Mouse (Mus musculus): ENCODE data around the gene Lyrm9. TPM values are rescaled to one million over a fixed set of nuclear protein-coding genes. Genes with fewer than 3 reads are reported as not detected.

Gene Lyrm9
- polyA plus RNA-seq, 1 experiment from 2014 or later = 18.6 TPM

- DNase-seq (ENCODE audit: low spot score) (no peak), ATAC-seq (replicated peaks; ENCODE audit: low FRiP score) (no peak)
- H3K27me3 ChIP-seq (ENCODE audit: control insufficient read depth, insufficient read depth, low read length) = no peaks in the 10 kb centered on the region
- H3K4me1 ChIP-seq (replicated peaks; ENCODE audit: control insufficient read depth, insufficient read depth, low read length) = peaks cover 1% of the 10 kb centered on the region; the same call in 1 of the 2 replicates
- H3K9me3 ChIP-seq (ENCODE audit: control insufficient read depth, low read length) = no peaks in the 10 kb centered on the region
- WGBS = 92% methylated on average over 3 of the region's 3 CpGs
- H3K4me3 ChIP-seq (ENCODE audit: low read depth, low read length) = no peak overlapping the region
- no peak overlapping the region for H3K4me2 ChIP-seq (ENCODE audit: low read depth, low read length, severe bottlenecking)
- H3K36me3 ChIP-seq (ENCODE audit: control insufficient read depth, insufficient read depth, low read length) = no peaks in the 10 kb centered on the region
- H3K9ac ChIP-seq (ENCODE audit: low read length) = no peak overlapping the region
- H3K27ac ChIP-seq (ENCODE audit: low read depth, low read length) = no peak overlapping the region
Measured at GRCm38 (mm10) chr11:78849859-78850258, 23.5 kb downstream of the Lyrm9 start.

- Histone ChIP-seq H3K4me1 (replicated peaks; ENCODE audit: control insufficient read depth, insufficient read depth, low read length) (peaks cover 1% of the 10 kb centered on the region; the same call in 1 of the 2 replicates), H3K9me3 (ENCODE audit: control insufficient read depth, low read length) (no peaks in the 10 kb centered on the region), H3K4me2 (ENCODE audit: low read depth, low read length, severe bottlenecking) (no peak overlapping the region), H3K36me3 (ENCODE audit: control insufficient read depth, insufficient read depth, low read length) (no peaks in the 10 kb centered on the region), H3K27ac (ENCODE audit: low read depth, low read length) (no peak overlapping the region), H3K4me3 (ENCODE audit: low read depth, low read length) (no peak overlapping the region), H3K9ac (ENCODE audit: low read length) (no peak overlapping the region), H3K27me3 (ENCODE audit: control insufficient read depth, insufficient read depth, low read length) (no peaks in the 10 kb centered on the region)
- WGBS = 28% methylated on average over 9 of the region's 9 CpGs
- no peak for ATAC-seq (replicated peaks; ENCODE audit: low FRiP score)
- no peak for DNase-seq (ENCODE audit: low spot score)
Measured at GRCm38 (mm10) chr11:78851216-78851870, 25.0 kb downstream of the Lyrm9 start.

- Histone ChIP-seq H3K36me3 (ENCODE audit: control insufficient read depth, insufficient read depth, low read length) (no peaks in the 10 kb centered on the region), H3K4me2 (ENCODE audit: low read depth, low read length, severe bottlenecking) (no peak overlapping the region), H3K9me3 (ENCODE audit: control insufficient read depth, low read length) (no peaks in the 10 kb centered on the region), H3K9ac (ENCODE audit: low read length) (no peak overlapping the region), H3K4me3 (ENCODE audit: low read depth, low read length) (no peak overlapping the region), H3K4me1 (replicated peaks; ENCODE audit: control insufficient read depth, insufficient read depth, low read length) (peaks cover 1% of the 10 kb centered on the region; the same call in 1 of the 2 replicates), H3K27me3 (ENCODE audit: control insufficient read depth, insufficient read depth, low read length) (no peaks in the 10 kb centered on the region), H3K27ac (ENCODE audit: low read depth, low read length) (no peak overlapping the region)
- ATAC-seq (replicated peaks; ENCODE audit: low FRiP score) (no peak), DNase-seq (ENCODE audit: low spot score) (no peak)
- WGBS = 56% methylated on average over 6 of the region's 6 CpGs
Measured at GRCm38 (mm10) chr11:78851871-78852265, 25.5 kb downstream of the Lyrm9 start.

GRCm38 (mm10) chr11:78852529-78852928, 26.1 kb downstream of the Lyrm9 start:
- no peak for DNase-seq (ENCODE audit: low spot score)
- H3K9me3 ChIP-seq (ENCODE audit: control insufficient read depth, low read length) = no peaks in the 10 kb centered on the region
- 89% methylated on average over 11 of the region's 11 CpGs for whole genome bisulfite sequencing
- H3K4me3 ChIP-seq (ENCODE audit: low read depth, low read length) = no peak overlapping the region
- no peak overlapping the region for H3K27ac ChIP-seq (ENCODE audit: low read depth, low read length)
- H3K4me2 ChIP-seq (ENCODE audit: low read depth, low read length, severe bottlenecking) = no peak overlapping the region
- no peaks in the 10 kb centered on the region for H3K36me3 ChIP-seq (ENCODE audit: control insufficient read depth, insufficient read depth, low read length)
- no peak overlapping the region for H3K9ac ChIP-seq (ENCODE audit: low read length)
- H3K27me3 ChIP-seq (ENCODE audit: control insufficient read depth, insufficient read depth, low read length) = no peaks in the 10 kb centered on the region
- no peak for ATAC-seq (replicated peaks; ENCODE audit: low FRiP score)
- H3K4me1 ChIP-seq (replicated peaks; ENCODE audit: control insufficient read depth, insufficient read depth, low read length) = peaks cover 1% of the 10 kb centered on the region; the same call in 1 of the 2 replicates

- peak; percentile 90 for DNase-seq (ENCODE audit: low spot score)
- no peaks in the 10 kb centered on the region for H3K36me3 ChIP-seq (ENCODE audit: control insufficient read depth, insufficient read depth, low read length)
- H3K4me3 ChIP-seq (ENCODE audit: low read depth, low read length) = no peak overlapping the region
- H3K4me1 ChIP-seq (replicated peaks; ENCODE audit: control insufficient read depth, insufficient read depth, low read length) = no peaks in the 10 kb centered on the region; the same call in 1 of the 2 replicates
- H3K27me3 ChIP-seq (ENCODE audit: control insufficient read depth, insufficient read depth, low read length) = no peaks in the 10 kb centered on the region
- 10% methylated on average over 7 of the region's 7 CpGs for WGBS
- ATAC-seq (replicated peaks; ENCODE audit: low FRiP score) = 0 out of 2 replicates have a peak, but pooled peaks have one; percentile 33
- no peak overlapping the region for H3K27ac ChIP-seq (ENCODE audit: low read depth, low read length)
- no peak overlapping the region for H3K9ac ChIP-seq (ENCODE audit: low read length)
- no peak overlapping the region for H3K4me2 ChIP-seq (ENCODE audit: low read depth, low read length, severe bottlenecking)
- no peaks in the 10 kb centered on the region for H3K9me3 ChIP-seq (ENCODE audit: control insufficient read depth, low read length)
Measured at GRCm38 (mm10) chr11:78856310-78856709, 29.9 kb downstream of the Lyrm9 start.

- 5% methylated on average over 3 of the region's 3 CpGs for WGBS
- H3K4me2 ChIP-seq (ENCODE audit: low read depth, low read length, severe bottlenecking) = no peak overlapping the region
- no peak overlapping the region for H3K9ac ChIP-seq (ENCODE audit: low read length)
- no peak overlapping the region for H3K4me3 ChIP-seq (ENCODE audit: low read depth, low read length)
- H3K9me3 ChIP-seq (ENCODE audit: control insufficient read depth, low read length) = no peaks in the 10 kb centered on the region
- peak overlapping the region; percentile 34; the same call in 1 of the 2 replicates for H3K27ac ChIP-seq (ENCODE audit: low read depth, low read length)
- no peaks in the 10 kb centered on the region for H3K36me3 ChIP-seq (ENCODE audit: control insufficient read depth, insufficient read depth, low read length)
- no peak for DNase-seq (ENCODE audit: low spot score)
- H3K4me1 ChIP-seq (replicated peaks; ENCODE audit: control insufficient read depth, insufficient read depth, low read length) = no peaks in the 10 kb centered on the region
- ATAC-seq (replicated peaks; ENCODE audit: low FRiP score) = no peak
- no peaks in the 10 kb centered on the region for H3K27me3 ChIP-seq (ENCODE audit: control insufficient read depth, insufficient read depth, low read length)
Measured at GRCm38 (mm10) chr11:78857611-78858010, 31.2 kb downstream of the Lyrm9 start.

- Histone ChIP-seq H3K4me3 (ENCODE audit: low read depth, low read length) (no peak overlapping the region), H3K9me3 (ENCODE audit: control insufficient read depth, low read length) (no peaks in the 10 kb centered on the region), H3K9ac (ENCODE audit: low read length) (no peak overlapping the region), H3K4me1 (replicated peaks; ENCODE audit: control insufficient read depth, insufficient read depth, low read length) (no peaks in the 10 kb centered on the region), H3K4me2 (ENCODE audit: low read depth, low read length, severe bottlenecking) (no peak overlapping the region), H3K36me3 (ENCODE audit: control insufficient read depth, insufficient read depth, low read length) (no peaks in the 10 kb centered on the region), H3K27me3 (ENCODE audit: control insufficient read depth, insufficient read depth, low read length) (no peaks in the 10 kb centered on the region), H3K27ac (ENCODE audit: low read depth, low read length) (no peak overlapping the region)
- 93% methylated on average over 4 of the region's 4 CpGs for WGBS
- ATAC-seq (replicated peaks; ENCODE audit: low FRiP score) (no peak), DNase-seq (ENCODE audit: low spot score) (no peak)
Measured at GRCm38 (mm10) chr11:78863898-78864297, 37.5 kb downstream of the Lyrm9 start.

GRCm38 (mm10) chr11:78864567-78865278, 38.3 kb downstream of the Lyrm9 start:
- Histone ChIP-seq H3K4me3 (ENCODE audit: low read depth, low read length) (no peak overlapping the region), H3K36me3 (ENCODE audit: control insufficient read depth, insufficient read depth, low read length) (no peaks in the 10 kb centered on the region), H3K27me3 (ENCODE audit: control insufficient read depth, insufficient read depth, low read length) (no peaks in the 10 kb centered on the region), H3K4me2 (ENCODE audit: low read depth, low read length, severe bottlenecking) (no peak overlapping the region), H3K9ac (ENCODE audit: low read length) (no peak overlapping the region), H3K9me3 (ENCODE audit: control insufficient read depth, low read length) (no peaks in the 10 kb centered on the region), H3K27ac (ENCODE audit: low read depth, low read length) (no peak overlapping the region), H3K4me1 (replicated peaks; ENCODE audit: control insufficient read depth, insufficient read depth, low read length) (no peaks in the 10 kb centered on the region)
- no peak for ATAC-seq (replicated peaks; ENCODE audit: low FRiP score)
- no peak for DNase-seq (ENCODE audit: low spot score)
- 81% methylated on average over 5 of the region's 5 CpGs for WGBS

All from forebrain, embryonic 11.5 days (tissue).